Mouse (Mus musculus) MEL (cell line): ENCODE data around the gene Pml. TPM values are rescaled to one million over a fixed set of nuclear protein-coding genes. Genes with fewer than 3 reads are reported as not detected.

Source experiments
- DNase-seq: peaks from one replicate; pipeline ENCODE4 v3.0.0; 2011; ENCODE audit warnings: low read depth, low spot score
- H3K27ac ChIP-seq: 2 replicates; pipeline ENCODE4 v1.5.1; 2012; ENCODE audit warnings: low read depth, mild to moderate bottlenecking, control low read depth, low read length, moderate library complexity; ENCODE audit not compliant: control insufficient read depth
- H3K27me3 ChIP-seq, 2 experiments: fragments of 150-350 bp in 1 of 2; sonication (generic) in 1 of 2; 2 replicates each; pipeline ENCODE4 v1.6.1; 2012; ENCODE audit warnings: low read length in 2 of 2, mild to moderate bottlenecking in 2 of 2, improper control_type of control experiment in 1 of 2, moderate library complexity in 1 of 2; ENCODE audit not compliant: insufficient read depth in 2 of 2, control insufficient read depth in 1 of 2
- H3K36me3 ChIP-seq, 2 experiments: 2 replicates each; pipeline ENCODE4 v1.6.1; 2012 to 2014; ENCODE audit warnings: low read length in 2 of 2, improper control_type of control experiment in 1 of 2, inconsistent platforms in 1 of 2, mild to moderate bottlenecking in 1 of 2; ENCODE audit not compliant: insufficient read depth in 2 of 2, control insufficient read depth in 1 of 2
- H3K4me1 ChIP-seq, 2 experiments: fragments of 150-350 bp in 1 of 2; sonication (generic) in 1 of 2; 2 replicates each; pipeline ENCODE4 v1.6.1; 2012; ENCODE audit warnings: low read length in 2 of 2, improper control_type of control experiment in 1 of 2, mild to moderate bottlenecking in 1 of 2; ENCODE audit not compliant: insufficient read depth in 2 of 2, control insufficient read depth in 1 of 2
- H3K4me3 ChIP-seq, 2 experiments: fragments of 150-350 bp in 1 of 2; sonication (generic) in 1 of 2; 2 replicates each; pipeline ENCODE4 v1.5.1; 2012; ENCODE audit warnings: low read depth in 2 of 2, low read length in 2 of 2, mild to moderate bottlenecking in 2 of 2, moderate library complexity in 2 of 2, control low read depth in 1 of 2, improper control_type of control experiment in 1 of 2; ENCODE audit not compliant: control insufficient read depth in 1 of 2, insufficient read depth in 1 of 2
- H3K79me2 ChIP-seq: 2 replicates; pipeline ENCODE4 v1.6.1; 2012; ENCODE audit warnings: mild to moderate bottlenecking, low read length, moderate library complexity; ENCODE audit not compliant: control insufficient read depth, poor library complexity, insufficient read depth
- H3K9ac ChIP-seq: 2 replicates; pipeline ENCODE4 v1.6.1; 2012; ENCODE audit warnings: low read depth, mild to moderate bottlenecking, control low read depth, low read length, moderate library complexity; ENCODE audit not compliant: control insufficient read depth, poor library complexity, severe bottlenecking
- H3K9me3 ChIP-seq: fragments of 150-350 bp; sonication (generic); replicated peaks from 2 replicates; pipeline ENCODE4 v1.6.1; 2012; ENCODE audit warnings: mild to moderate bottlenecking, low read length, improper control_type of control experiment, moderate library complexity; ENCODE audit not compliant: insufficient read depth
- BHLHE40 ChIP-seq: IDR thresholded peaks from 2 replicates; pipeline ENCODE4 v1.6.1; 2012; ENCODE audit warnings: low read depth, mild to moderate bottlenecking, inconsistent platforms, low read length, improper control_type of control experiment, borderline replicate concordance
- CHD1 ChIP-seq: IDR thresholded peaks from 2 replicates; pipeline ENCODE4 v1.6.1; 2012; ENCODE audit warnings: low read depth, mild to moderate bottlenecking, inconsistent platforms, low read length, improper control_type of control experiment
- E2F4 ChIP-seq: IDR thresholded peaks from 2 replicates; pipeline ENCODE4 v1.6.1; 2011; ENCODE audit warnings: low read depth, low read length, improper control_type of control experiment, borderline replicate concordance
- ELF1 ChIP-seq: IDR thresholded peaks from 2 replicates; pipeline ENCODE4 v1.6.1; 2014; ENCODE audit warnings: low read depth, mild to moderate bottlenecking, inconsistent platforms, low read length, improper control_type of control experiment, moderate library complexity
- EP300 ChIP-seq, 2 experiments: IDR thresholded peaks; 2 replicates each; pipeline ENCODE4 v1.6.1; 2011; ENCODE audit warnings: improper control_type of control experiment in 2 of 2, low read length in 2 of 2, low read depth in 1 of 2, mild to moderate bottlenecking in 1 of 2
- ETS1 ChIP-seq: IDR thresholded peaks from 2 replicates; pipeline ENCODE4 v1.6.1; 2012; ENCODE audit warnings: low read depth, mild to moderate bottlenecking, inconsistent platforms, low read length, improper control_type of control experiment, moderate library complexity
- GABPA ChIP-seq: IDR thresholded peaks from 2 replicates; pipeline ENCODE4 v1.6.1; 2012; ENCODE audit warnings: low read depth, mild to moderate bottlenecking, inconsistent platforms, low read length, improper control_type of control experiment, moderate library complexity
- GATA1 ChIP-seq: IDR thresholded peaks from 2 replicates; pipeline ENCODE4 v1.6.1; 2011; ENCODE audit warnings: low read depth, low read length, improper control_type of control experiment
- MAFK ChIP-seq: IDR thresholded peaks from 2 replicates; pipeline ENCODE4 v1.6.1; 2011; ENCODE audit warnings: low read depth, mild to moderate bottlenecking, low read length, improper control_type of control experiment, borderline replicate concordance
- MAX ChIP-seq: IDR thresholded peaks from 2 replicates; pipeline ENCODE4 v1.6.1; 2011; ENCODE audit warnings: low read length, improper control_type of control experiment
- MEF2A ChIP-seq: IDR thresholded peaks from 2 replicates; pipeline ENCODE4 v1.6.1; 2014; ENCODE audit warnings: low read depth, mild to moderate bottlenecking, inconsistent platforms, low read length, improper control_type of control experiment; ENCODE audit not compliant: poor library complexity, insufficient replicate concordance, severe bottlenecking; ENCODE audit errors: extremely low read depth
- MXI1 ChIP-seq: IDR thresholded peaks from 2 replicates; pipeline ENCODE4 v1.6.1; 2011; ENCODE audit warnings: mild to moderate bottlenecking, low read depth, low read length, improper control_type of control experiment
- MYB ChIP-seq: IDR thresholded peaks from 2 replicates; pipeline ENCODE4 v1.6.1; 2011; ENCODE audit warnings: mild to moderate bottlenecking, low read depth, low read length, improper control_type of control experiment
- POLR2A ChIP-seq, 2 experiments: IDR thresholded peaks; 2 replicates each; pipeline ENCODE4 v1.6.1; 2011 to 2012; ENCODE audit warnings: low read length in 2 of 2, mild to moderate bottlenecking in 2 of 2, control low read depth in 1 of 2, improper control_type of control experiment in 1 of 2, low read depth in 1 of 2, moderate library complexity in 1 of 2; ENCODE audit not compliant: control insufficient read depth in 1 of 2, insufficient read depth in 1 of 2, poor library complexity in 1 of 2
- RCOR1 ChIP-seq: IDR thresholded peaks from 2 replicates; pipeline ENCODE4 v1.6.1; 2012; ENCODE audit warnings: low read depth, mild to moderate bottlenecking, inconsistent platforms, low read length, improper control_type of control experiment
- SIN3A ChIP-seq: IDR thresholded peaks from 2 replicates; pipeline ENCODE4 v1.6.1; 2012; ENCODE audit warnings: low read length, improper control_type of control experiment, inconsistent platforms
- SMC3 ChIP-seq: IDR thresholded peaks from 2 replicates; pipeline ENCODE4 v1.6.1; 2011; ENCODE audit warnings: low read depth, low read length, improper control_type of control experiment
- TAL1 ChIP-seq: IDR thresholded peaks from 2 replicates; pipeline ENCODE4 v1.6.1; 2012; ENCODE audit warnings: mild to moderate bottlenecking, inconsistent platforms, low read length, moderate library complexity, mixed read lengths
- TBP ChIP-seq: IDR thresholded peaks from 2 replicates; pipeline ENCODE4 v1.8.0; 2011; ENCODE audit warnings: low read depth, low read length, improper control_type of control experiment
- UBTF ChIP-seq: IDR thresholded peaks from 2 replicates; pipeline ENCODE4 v1.6.1; 2012; ENCODE audit warnings: low read depth, mild to moderate bottlenecking, inconsistent platforms, low read length, improper control_type of control experiment, moderate library complexity, borderline replicate concordance; ENCODE audit not compliant: insufficient read depth
- USF2 ChIP-seq, 2 experiments: IDR thresholded peaks; 2 replicates each; pipeline ENCODE4 v1.6.1; 2011 to 2012; ENCODE audit warnings: improper control_type of control experiment in 2 of 2, low read length in 2 of 2, borderline replicate concordance in 1 of 2, inconsistent platforms in 1 of 2, low read depth in 1 of 2, mild to moderate bottlenecking in 1 of 2; ENCODE audit not compliant: insufficient read depth in 1 of 2
- ZC3H11A ChIP-seq: IDR thresholded peaks from 2 replicates; pipeline ENCODE4 v1.6.1; 2012; ENCODE audit warnings: low read depth, mild to moderate bottlenecking, inconsistent platforms, low read length, improper control_type of control experiment
- ZMIZ1 ChIP-seq: IDR thresholded peaks from 2 replicates; pipeline ENCODE4 v1.6.1; 2012; ENCODE audit warnings: low read depth, mild to moderate bottlenecking, inconsistent platforms, low read length, improper control_type of control experiment, moderate library complexity
- polyA plus RNA-seq, 2 experiments: library from polyadenylated mRNA; stranded (reverse) in 1 of 2; unstranded in 1 of 2; fragments of >175 nt in 1 of 2; fragments of >200 nt in 1 of 2; gene quantifications; 2 replicates each; pipeline versions ENCODE4 v1.2.1 to v1.2.4; 2012; ENCODE audit warnings: low replicate concordance in 2 of 2, low read depth in 1 of 2; ENCODE audit not compliant: insufficient read length in 2 of 2, insufficient read depth in 1 of 2, missing spikeins in 1 of 2
- total RNA-seq: library from RNA; depleted of rRNA; stranded (reverse); fragments of 300-350 nt; gene quantifications from 2 replicates; pipeline ENCODE4 v1.2.3, GENCODE M21; 2012

The Pml gene
- total and polyA plus RNA-seq, 3 experiments = 25.2 to 56.6 TPM; not detected in 1

DNA sequence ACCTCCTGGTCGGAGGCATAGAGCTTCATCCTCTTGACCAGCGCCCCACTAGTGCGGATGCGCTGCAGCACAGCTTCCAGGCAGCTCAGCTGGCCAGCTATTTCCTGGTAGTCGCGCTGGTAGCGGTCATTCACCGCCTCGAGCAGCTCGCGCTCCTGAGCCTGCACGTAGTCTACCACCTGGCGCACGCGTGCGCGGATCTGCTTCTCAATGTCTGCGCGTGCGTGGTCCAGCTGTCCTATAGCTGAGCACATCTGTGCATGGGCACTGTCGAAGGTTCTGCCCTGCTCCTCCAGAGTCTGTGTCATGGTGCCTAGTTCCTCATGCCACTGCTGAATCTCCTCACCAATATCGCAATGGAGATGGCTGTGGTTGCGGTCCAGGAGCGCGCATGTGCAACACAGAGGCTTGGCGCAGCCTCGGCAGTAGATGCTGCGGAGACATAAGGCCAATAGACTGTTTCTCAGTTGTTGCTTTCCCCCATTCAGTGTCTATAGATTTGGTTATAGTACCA is 15.0 kb downstream of the Pml start:
- TF ChIP-seq TAL1 (no peak), POLR2A (IDR thresholded peaks at IDR 0.05; ENCODE audit: control insufficient read depth in 1 of 2, insufficient read depth in 1 of 2, low read depth in 1 of 2, low read length in 2 of 2, poor library complexity in 1 of 2) (no peak), BHLHE40 (no peak), MAX (no peak), SIN3A (no peak), ZMIZ1 (no peak), SMC3 (no peak), GABPA (no peak), UBTF (no peak), ELF1 (no peak), E2F4 (no peak), USF2 (IDR thresholded peaks at IDR 0.05; ENCODE audit: borderline replicate concordance in 1 of 2, insufficient read depth in 1 of 2, low read depth in 1 of 2, low read length in 2 of 2) (no peak)
- Histone ChIP-seq H3K9me3 (no peaks in the 10 kb centered on the region), H3K27me3 (no peaks in the 10 kb centered on the region), H3K79me2 (peaks cover 5% of the 10 kb centered on the region), H3K4me1 (peaks cover 0 to 16% of the 10 kb centered on the region in 2 experiments; a peak in 3 of 4 replicates), H3K4me3 (no peak overlapping the region), H3K27ac (no peak overlapping the region), H3K9ac (no peak overlapping the region), H3K36me3 (peaks cover 19 to 22% of the 10 kb centered on the region in 2 experiments)
- DNase-seq = no peak

- H3K36me3 ChIP-seq = peaks cover 19 to 26% of the 10 kb centered on the region in 2 experiments
- DNase-seq = peak; percentile 76
- peak overlapping the region; percentile 2; the same call in 1 of the 2 replicates for H3K27ac ChIP-seq
Observed at GRCm38 (mm10) chr9:58232374-58232773, 17.2 kb downstream of the Pml start.

More at GRCm38 (mm10) chr9:58232374-58232773, 17.2 kb downstream of the Pml start:
- Histone ChIP-seq H3K4me3 (no peak overlapping the region), H3K79me2 (peaks cover under 1% of the 10 kb centered on the region; the same call in 1 of the 2 replicates), H3K4me1 (peaks cover 0 to 21% of the 10 kb centered on the region in 2 experiments; a peak in 3 of 4 replicates), H3K9ac (no peak overlapping the region), H3K9me3 (no peaks in the 10 kb centered on the region), H3K27me3 (no peaks in the 10 kb centered on the region)
- peak; percentile 52; the same call in 1 of the 2 replicates for TF ChIP-seq ETS1
- peak; percentile 78 to 83 for TF ChIP-seq EP300 (IDR thresholded peaks at IDR 0.05; ENCODE audit: low read depth in 1 of 2, low read length in 2 of 2)
- TF ChIP-seq ELF1 = peak; percentile 71; the same call in 1 of the 2 replicates
- no peak for TF ChIP-seq TBP
- no peak for TF ChIP-seq CHD1
- TF ChIP-seq MEF2A = no peak
- TF ChIP-seq MAFK = peak; percentile 54; the same call in 1 of the 2 replicates
- TF ChIP-seq MAX = no peak
- TF ChIP-seq POLR2A (IDR thresholded peaks at IDR 0.05; ENCODE audit: control insufficient read depth in 1 of 2, insufficient read depth in 1 of 2, low read depth in 1 of 2, low read length in 2 of 2, poor library complexity in 1 of 2) = no peak
- no peak for TF ChIP-seq ZC3H11A
- no peak for TF ChIP-seq MXI1
- TF ChIP-seq SIN3A = peak; percentile 38; the same call in 1 of the 2 replicates
- TF ChIP-seq MYB = peak; percentile 67
- TF ChIP-seq GATA1 = no peak
- TF ChIP-seq RCOR1 = peak; percentile 78
- TF ChIP-seq TAL1 = peak; percentile 33
